Mouse (Mus musculus) intestine, postnatal 0 days (tissue): ENCODE data around the gene Slc3a2. TPM values are rescaled to one million over a fixed set of nuclear protein-coding genes. Genes with fewer than 3 reads are reported as not detected.

Source experiments
- ATAC-seq: fragments of 200-750 bp; cut with Nextera tagmentation; 2 replicates; pipeline ENCODE4 v1.8.0; 2017; ENCODE audit warnings: mild to moderate bottlenecking, moderate TSS enrichment, moderate library complexity
- H3K27ac ChIP-seq: fragments of 300-500 bp; sonication (generic); 2 replicates; pipeline ENCODE4 v1.5.1; 2014; ENCODE audit warnings: mild to moderate bottlenecking, low read depth, low read length, moderate library complexity
- H3K27me3 ChIP-seq: fragments of 300-500 bp; sonication (generic); replicated peaks from 2 replicates; pipeline ENCODE4 v1.6.1; 2014; ENCODE audit warnings: low read length, mixed read lengths; ENCODE audit not compliant: control insufficient read depth, insufficient read depth
- H3K36me3 ChIP-seq: fragments of 300-500 bp; sonication (generic); 2 replicates; pipeline ENCODE4 v1.6.1; 2014; ENCODE audit warnings: mild to moderate bottlenecking, moderate library complexity; ENCODE audit not compliant: control insufficient read depth, insufficient read depth
- H3K4me1 ChIP-seq: fragments of 300-500 bp; sonication (generic); replicated peaks from 2 replicates; pipeline ENCODE4 v1.6.1; 2014; ENCODE audit warnings: antibody characterized with exemption, low read length, mixed read lengths; ENCODE audit not compliant: control insufficient read depth, insufficient read depth
- H3K4me2 ChIP-seq: fragments of 300-500 bp; sonication (generic); replicated peaks from 2 replicates; pipeline ENCODE4 v1.6.1; 2014; ENCODE audit warnings: low read depth, mild to moderate bottlenecking, moderate library complexity
- H3K4me3 ChIP-seq: fragments of 300-500 bp; sonication (generic); 2 replicates; pipeline ENCODE4 v1.5.1; 2014; ENCODE audit warnings: low read depth, low read length
- H3K9ac ChIP-seq: fragments of 300-500 bp; sonication (generic); 2 replicates; pipeline ENCODE4 v1.6.1; 2014; ENCODE audit warnings: mild to moderate bottlenecking, low read depth, low read length
- H3K9me3 ChIP-seq: fragments of 300-500 bp; sonication (generic); 2 replicates; pipeline ENCODE4 v1.6.1; 2016; ENCODE audit warnings: mixed run types; ENCODE audit not compliant: control insufficient read depth
- CTCF ChIP-seq: sonication (generic); IDR thresholded peaks from 2 replicates; pipeline ENCODE4 v1.5.1; 2016; ENCODE audit warnings: low read depth, mild to moderate bottlenecking, control low read depth, antibody characterized with exemption, moderate library complexity
- WGBS: fragments of 180-500 bp; shearing (Covaris S2); extraction: QIAGEN DNeasy Blood & Tissue Kit; methylation state at CpG from one replicate; pipeline ENCODE4 v1.1.7; 2014; 5-methylcytosine and 5-hydroxymethylcytosine counted together
- polyA plus RNA-seq: library from polyadenylated mRNA; unstranded; fragments of >200 nt; fragmentation: Nextera tagmentation; extraction: Ambion mirVana; gene quantifications from 2 replicates; pipeline ENCODE4 v1.2.1, GENCODE M21; 2015

The Slc3a2 gene
- polyA plus RNA-seq, 1 experiment from 2014 or later = 237 TPM

- under 1% methylated on average over 36 of the region's 36 CpGs for WGBS
- Histone ChIP-seq H3K27me3 (no peaks in the 10 kb centered on the region), H3K36me3 (peaks cover 54% of the 10 kb centered on the region), H3K4me1 (0 out of 2 replicates have a peak, but pooled peaks cover 5% of the 10 kb centered on the region), H3K4me2 (peak within 1 kb of the TSS; percentile 80), H3K9ac (peak within 1 kb of the TSS; percentile 91), H3K4me3 (peak within 1 kb of the TSS; percentile 83), H3K9me3 (no peaks in the 10 kb centered on the region), H3K27ac (peak within 1 kb of the TSS; percentile 93)
- peak; percentile 98 for ATAC-seq
- TF ChIP-seq CTCF = 0 out of 2 replicates have a peak, but pooled peaks have one; percentile 6
Observed at GRCm38 (mm10) chr19:8741243-8741869, 18.2 kb upstream of the Slc3a2 start, which contains the start of gene Stx5a. Stx5a (plus strand) TSS chr19:8741413.

- Histone ChIP-seq H3K27ac (peak within 1 kb of the TSS; percentile 93), H3K4me2 (peak within 1 kb of the TSS; percentile 80), H3K4me1 (0 out of 2 replicates have a peak, but pooled peaks cover 5% of the 10 kb centered on the region), H3K4me3 (peak within 1 kb of the TSS; percentile 83), H3K36me3 (peaks cover 48% of the 10 kb centered on the region), H3K27me3 (no peaks in the 10 kb centered on the region), H3K9ac (peak within 1 kb of the TSS; percentile 91), H3K9me3 (no peaks in the 10 kb centered on the region)
- no peak for TF ChIP-seq CTCF
- 61% methylated on average over 14 of the region's 14 CpGs for WGBS
- ATAC-seq = no peak
Observed at GRCm38 (mm10) chr19:8740603-8741002, 17.4 kb upstream of the Slc3a2 start, which contains the start of gene 1700092M07Rik. 1700092M07Rik (plus strand) TSS chr19:8740718.

GRCm38 (mm10) chr19:8739646-8740045 is 16.5 kb upstream of the Slc3a2 start:
- Histone ChIP-seq H3K9me3 (no peaks in the 10 kb centered on the region), H3K4me1 (0 out of 2 replicates have a peak, but pooled peaks cover 5% of the 10 kb centered on the region), H3K27ac (no peak overlapping the region), H3K4me3 (no peak overlapping the region), H3K36me3 (peaks cover 39% of the 10 kb centered on the region), H3K9ac (no peak overlapping the region), H3K4me2 (no peak overlapping the region), H3K27me3 (no peaks in the 10 kb centered on the region)
- WGBS = 90% methylated on average over 6 of the region's 6 CpGs
- TF ChIP-seq CTCF = no peak
- ATAC-seq = no peak

DNA sequence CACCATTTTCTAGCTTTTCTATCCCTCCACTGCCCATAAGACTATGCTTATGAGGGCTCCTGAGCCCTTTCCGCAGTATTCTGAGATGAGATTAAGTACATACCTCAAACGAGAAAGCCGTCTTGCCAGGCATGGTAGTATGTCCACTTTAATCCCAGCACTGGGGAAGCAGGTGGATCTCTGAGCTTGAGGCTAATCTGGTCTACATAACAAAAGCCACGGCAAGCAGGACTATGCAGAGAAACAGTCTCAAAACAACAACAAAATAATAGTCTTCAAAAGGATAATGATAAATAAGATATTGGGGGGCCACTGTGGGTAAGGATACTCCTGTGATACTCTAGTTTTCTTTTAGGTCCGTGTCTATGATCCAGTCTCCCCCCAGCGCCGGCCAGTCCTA is 15.7 kb upstream of the Slc3a2 start:
- H3K4me1 ChIP-seq = 0 out of 2 replicates have a peak, but pooled peaks cover 5% of the 10 kb centered on the region
- no peak overlapping the region for H3K4me2 ChIP-seq
- TF ChIP-seq CTCF = no peak
- H3K9ac ChIP-seq = no peak overlapping the region
- H3K36me3 ChIP-seq = peaks cover 35% of the 10 kb centered on the region
- no peak overlapping the region for H3K4me3 ChIP-seq
- 89% methylated on average over 7 of the region's 7 CpGs for WGBS
- no peaks in the 10 kb centered on the region for H3K27me3 ChIP-seq
- no peaks in the 10 kb centered on the region for H3K9me3 ChIP-seq
- no peak for ATAC-seq
- H3K27ac ChIP-seq = no peak overlapping the region

- Histone ChIP-seq H3K9me3 (no peaks in the 10 kb centered on the region), H3K9ac (peak overlapping the region; percentile 71), H3K4me1 (no peaks in the 10 kb centered on the region), H3K4me2 (peak overlapping the region; percentile 95), H3K27ac (peak overlapping the region; percentile 74), H3K4me3 (peak overlapping the region; percentile 94), H3K36me3 (peaks cover 27% of the 10 kb centered on the region), H3K27me3 (no peaks in the 10 kb centered on the region)
- peak; percentile 38; the same call in 1 of the 2 replicates for ATAC-seq
- TF ChIP-seq CTCF = no peak
- 1% methylated on average over 11 of the region's 11 CpGs for WGBS
Observed at GRCm38 (mm10) chr19:8736160-8736467, 12.9 kb upstream of the Slc3a2 start.

DNA sequence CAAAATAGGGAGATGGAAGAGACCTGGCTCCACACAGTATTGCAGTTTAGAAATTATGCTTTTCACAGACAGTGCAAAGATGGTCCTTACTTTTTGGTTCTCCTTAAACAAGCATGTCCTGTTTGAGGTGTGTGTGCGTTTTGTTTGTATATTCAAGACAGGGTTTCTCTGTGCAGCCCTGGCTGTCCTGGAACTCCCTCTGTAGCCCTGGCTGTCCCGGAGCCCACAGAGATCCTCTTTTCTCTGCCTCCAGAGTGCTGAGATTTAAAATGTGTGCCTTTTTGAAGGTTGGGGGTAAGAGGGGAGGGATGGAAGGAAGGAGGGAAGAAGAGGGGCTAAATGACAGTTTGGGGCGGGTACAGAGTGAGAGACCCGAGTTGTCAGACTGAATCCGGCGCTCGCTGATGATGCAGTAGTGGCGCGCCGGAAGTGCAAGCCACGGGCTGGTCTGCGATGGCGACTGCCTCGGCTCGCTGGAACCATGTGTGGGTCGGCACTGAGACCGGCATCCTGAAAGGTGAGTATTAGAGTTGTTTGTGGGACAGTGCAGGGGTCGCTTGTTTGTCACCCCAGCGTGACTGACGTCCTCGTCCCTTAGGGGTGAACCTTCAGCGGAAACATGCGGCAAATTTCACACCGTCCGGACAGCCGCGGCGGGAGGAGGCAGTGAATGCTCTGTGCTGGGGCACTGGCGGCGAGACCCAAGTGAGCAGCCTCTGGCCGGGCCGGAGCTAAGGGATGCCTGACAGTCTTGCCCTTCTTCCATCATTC is 12.4 kb upstream of the Slc3a2 start, which contains the start of gene Wdr74:
Gene Wdr74, plus strand, starts transcription at position 439 of the 771 bp plus-strand sequence.
- H3K9me3 ChIP-seq = no peaks in the 10 kb centered on the region

More for the DNA sequence above, 12.4 kb upstream of the Slc3a2 start, which contains the start of gene Wdr74:
- Histone ChIP-seq H3K27me3 (no peaks in the 10 kb centered on the region), H3K4me3 (peak within 1 kb of the TSS; percentile 94), H3K4me1 (no peaks in the 10 kb centered on the region), H3K4me2 (peak within 1 kb of the TSS; percentile 95), H3K27ac (peak within 1 kb of the TSS; percentile 74), H3K9ac (peak within 1 kb of the TSS; percentile 71), H3K36me3 (peaks cover 27% of the 10 kb centered on the region)
- WGBS = under 1% methylated on average over 32 of the region's 32 CpGs
- ATAC-seq = peak; percentile 87
- no peak for TF ChIP-seq CTCF
